Mouse (Mus musculus) hindlimb bud, embryonic 11.5 days (tissue): ENCODE results near the gene Dhx35.

Experiments
- DNase-seq: peaks from one replicate; pipeline ENCODE4 v3.0.0-alpha.2; 2012; ENCODE audit warnings: low read depth, low spot score; ENCODE audit errors: extremely low spot score

The Dhx35 gene

GRCm38 (mm10) chr2:158794494-158795004 is at the start of gene Dhx35:
Dhx35 (plus strand) TSS chr2:158794807.
- peak; percentile 77 for DNase-seq

- DNase-seq: no peak
These were observed 49.5 kb upstream of the Dhx35 start for GRCm38 (mm10) chr2:158745049-158745482.

GRCm38 (mm10) chr2:158746164-158746563 is 48.4 kb upstream of the Dhx35 start:
- DNase-seq: no peak

- no peak for DNase-seq
These were observed 45.2 kb upstream of the Dhx35 start for GRCm38 (mm10) chr2:158749366-158749765.

GRCm38 (mm10) chr2:158760231-158760630 is 34.4 kb upstream of the Dhx35 start:
- DNase-seq: no peak

GRCm38 (mm10) chr2:158762339-158762738 is 32.3 kb upstream of the Dhx35 start:
- DNase-seq: no peak

- peak; percentile 89 for DNase-seq
These were observed 26.8 kb upstream of the Dhx35 start, which contains the start of gene Fam83d for GRCm38 (mm10) chr2:158767742-158768339. Fam83d (plus strand) TSS chr2:158768093.

- no peak for DNase-seq
These were observed 26.3 kb upstream of the Dhx35 start for GRCm38 (mm10) chr2:158768350-158768749.

- no peak for DNase-seq
These were observed 25.8 kb upstream of the Dhx35 start for GRCm38 (mm10) chr2:158768771-158769170.

- no peak for DNase-seq
These were observed 24.4 kb upstream of the Dhx35 start for GRCm38 (mm10) chr2:158770126-158770757.

GRCm38 (mm10) chr2:158771066-158771763 is 23.4 kb upstream of the Dhx35 start:
- DNase-seq: no peak

- DNase-seq: no peak
These were observed 21.8 kb upstream of the Dhx35 start for GRCm38 (mm10) chr2:158772808-158773207.

- no peak for DNase-seq
These were observed 19.7 kb upstream of the Dhx35 start for GRCm38 (mm10) chr2:158774886-158775285.

- DNase-seq: no peak
These were observed 17.9 kb upstream of the Dhx35 start for GRCm38 (mm10) chr2:158776716-158777115.

- DNase-seq: no peak
These were observed 17.1 kb upstream of the Dhx35 start for GRCm38 (mm10) chr2:158777490-158777889.

- DNase-seq: no peak
These were observed 16.3 kb upstream of the Dhx35 start for GRCm38 (mm10) chr2:158778349-158778748.

- DNase-seq: no peak
These were observed 13.5 kb upstream of the Dhx35 start for GRCm38 (mm10) chr2:158781126-158781525.

GRCm38 (mm10) chr2:158786927-158787795 is 7.4 kb upstream of the Dhx35 start:
- DNase-seq: no peak

GRCm38 (mm10) chr2:158795043-158795442 is 436 bp downstream of the Dhx35 start:
- no peak for DNase-seq

- DNase-seq: no peak
These were observed 1.3 kb downstream of the Dhx35 start for GRCm38 (mm10) chr2:158795875-158796274.

GRCm38 (mm10) chr2:158799328-158799727 is 4.7 kb downstream of the Dhx35 start:
- DNase-seq: no peak
